Mouse (Mus musculus) liver (tissue): ENCODE measurements at regions not wholly inside any gene's neighbourhood (a gene's known extent, or its start where the extent isn't known, plus 50 kb on each side); places are given as distances from the start of the nearest gene placed in this dataset.
"Not testable (repeated sequence)": the region's sequence is repeated elsewhere in the genome, so short reads cannot be mapped to it uniquely, and the experiment has no call there.

Experiments
- DNase-seq: peaks from one replicate; pipeline ENCODE4 v3.0.0-alpha.2; 2020; ENCODE audit warnings: mixed read lengths

DNA sequence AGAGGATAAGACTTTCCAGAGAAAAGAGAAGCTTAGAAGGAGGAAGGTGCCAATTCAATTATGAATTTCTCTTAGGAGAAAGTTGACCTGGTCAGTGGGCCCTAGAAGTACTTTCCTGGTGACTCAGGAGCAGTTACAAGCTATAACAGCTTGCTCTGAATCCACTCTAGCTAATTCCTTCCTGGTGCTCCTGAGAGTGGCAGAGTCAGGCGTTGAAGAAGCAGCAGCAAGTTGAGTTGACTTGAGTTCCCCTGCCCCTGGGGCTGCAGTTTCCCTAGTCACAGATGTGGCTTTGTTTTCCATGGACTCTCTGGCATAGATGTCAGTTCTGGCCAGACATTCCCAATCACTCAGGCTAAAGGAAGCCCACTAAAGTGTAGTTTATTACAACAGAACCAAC lies 85.9 kb downstream of the Osr1 start:
- no peak for DNase-seq

DNA sequence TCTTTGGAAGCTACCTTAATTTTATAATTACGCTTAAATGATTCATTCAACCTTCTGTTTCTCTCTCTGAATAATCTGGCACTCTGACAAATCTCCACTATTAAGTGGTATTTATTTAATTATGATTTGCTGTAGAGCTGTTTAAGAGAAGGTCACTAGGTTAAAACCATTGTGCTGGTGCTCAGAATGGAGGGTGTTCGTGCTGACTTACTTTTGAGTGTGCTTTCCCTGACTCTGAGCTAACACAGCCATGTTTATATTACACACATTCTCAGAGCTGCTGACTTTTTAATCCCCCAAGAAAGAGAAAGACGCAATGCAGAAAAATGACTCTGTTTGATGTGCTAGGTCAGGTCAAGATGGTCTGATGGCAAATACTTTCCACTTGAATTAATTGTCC lies 86.4 kb downstream of the Osr1 start:
- DNase-seq, result no peak

DNA sequence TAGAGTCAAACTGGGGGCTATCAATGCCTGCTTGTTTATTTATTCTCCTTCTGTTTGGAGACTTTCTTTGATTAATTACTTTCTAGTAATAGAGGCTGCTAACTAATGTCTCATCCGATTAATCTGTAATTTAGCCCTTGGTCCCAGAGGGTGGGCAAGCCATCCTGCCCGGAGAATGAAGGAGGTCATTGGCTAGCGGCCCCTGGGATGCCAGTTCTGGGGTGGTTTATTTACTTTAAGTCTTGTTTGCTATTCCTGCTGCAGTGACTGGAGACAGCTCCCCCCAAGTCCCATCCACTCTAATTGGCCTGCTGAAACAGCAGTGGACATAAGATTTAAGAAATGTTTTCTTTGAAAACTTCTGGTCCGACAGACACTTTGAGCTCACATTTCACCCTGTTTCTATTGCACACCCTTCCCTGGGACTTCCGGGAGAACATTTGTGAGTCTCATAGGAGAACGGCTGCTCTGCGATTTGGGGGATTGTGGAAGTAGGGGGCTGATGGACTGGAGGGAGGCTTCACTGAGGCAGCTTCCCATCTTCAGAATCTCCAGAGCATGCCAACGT lies 87.4 kb downstream of the Osr1 start:
- no peak for DNase-seq

DNA sequence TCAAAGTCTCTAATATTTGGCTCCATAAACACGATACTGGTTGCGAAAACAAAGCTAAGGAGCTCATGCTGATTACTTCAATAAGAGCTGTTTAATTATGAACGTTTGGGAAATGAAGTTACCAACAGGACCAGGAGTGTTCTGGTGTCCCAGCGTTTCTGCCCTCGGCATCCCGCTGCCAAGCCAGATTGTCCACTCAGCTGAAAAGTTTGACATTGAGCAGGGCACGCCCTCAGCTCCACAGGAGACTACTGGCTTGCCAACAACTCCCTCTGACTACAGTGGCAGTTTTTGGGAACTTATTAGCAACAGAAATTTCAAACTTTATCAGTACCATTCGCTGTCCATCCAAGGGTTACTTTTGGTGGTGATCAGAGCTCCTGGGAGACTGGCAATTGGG lies 87.9 kb downstream of the Osr1 start:
- DNase-seq, result no peak

DNA sequence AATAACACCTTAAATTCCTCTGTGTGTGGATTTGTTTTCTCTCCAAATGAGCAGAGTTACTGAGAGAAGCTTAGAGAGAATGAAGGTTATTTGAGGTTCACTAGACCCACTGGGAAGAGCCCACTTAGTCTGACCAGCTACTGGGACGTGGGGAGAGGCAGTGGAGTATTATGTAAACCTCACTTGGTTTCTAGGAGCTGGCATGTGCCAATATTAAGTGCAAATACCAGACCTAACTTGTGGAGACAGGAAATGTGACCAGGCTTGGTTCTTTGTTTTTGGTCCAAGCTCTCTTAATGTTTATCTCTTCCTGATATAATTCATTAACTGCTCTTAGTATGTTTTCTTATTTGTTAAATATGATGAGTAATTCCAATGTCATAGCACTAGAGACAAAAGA lies 90.4 kb downstream of the Osr1 start:
- no peak for DNase-seq

DNA sequence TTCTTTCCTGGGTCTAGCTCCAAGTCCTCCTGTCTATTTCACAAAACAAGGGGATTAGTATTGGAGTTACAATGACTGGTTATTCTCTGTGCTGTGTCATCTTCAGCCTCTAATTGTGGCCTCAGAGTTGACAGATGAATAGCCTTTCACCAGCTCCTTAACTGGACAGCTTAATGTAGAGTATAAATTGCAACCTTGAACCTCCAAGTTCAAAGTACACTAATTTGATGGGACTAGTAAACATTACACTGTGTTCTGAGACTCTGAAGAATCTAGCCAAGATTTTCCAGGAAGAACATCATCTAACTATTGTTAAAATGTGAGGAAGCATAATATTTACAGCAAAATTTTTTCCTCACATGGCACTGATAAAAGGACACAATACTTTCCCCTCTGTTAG lies 118.9 kb downstream of the Osr1 start:
- DNase-seq, result no peak

DNA sequence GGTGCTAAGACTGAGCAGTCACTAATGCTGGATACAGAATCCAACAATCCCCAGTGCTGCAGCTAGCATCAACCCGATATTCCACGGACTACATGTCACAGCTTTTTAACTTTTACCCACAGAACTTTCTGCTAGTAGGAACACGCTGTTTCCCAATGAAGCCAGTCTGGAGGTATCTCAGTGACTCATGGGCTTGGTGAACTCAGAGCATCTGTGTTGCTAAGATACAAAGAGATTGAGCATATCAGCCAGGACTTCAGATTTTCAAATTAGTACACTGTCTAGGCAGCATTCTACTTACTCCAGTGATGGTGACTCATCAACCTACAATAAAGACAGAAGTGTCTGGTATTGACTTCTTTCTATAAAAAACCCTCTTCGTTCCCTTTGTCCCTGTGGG lies 119.6 kb downstream of the Osr1 start:
- no peak for DNase-seq

DNA sequence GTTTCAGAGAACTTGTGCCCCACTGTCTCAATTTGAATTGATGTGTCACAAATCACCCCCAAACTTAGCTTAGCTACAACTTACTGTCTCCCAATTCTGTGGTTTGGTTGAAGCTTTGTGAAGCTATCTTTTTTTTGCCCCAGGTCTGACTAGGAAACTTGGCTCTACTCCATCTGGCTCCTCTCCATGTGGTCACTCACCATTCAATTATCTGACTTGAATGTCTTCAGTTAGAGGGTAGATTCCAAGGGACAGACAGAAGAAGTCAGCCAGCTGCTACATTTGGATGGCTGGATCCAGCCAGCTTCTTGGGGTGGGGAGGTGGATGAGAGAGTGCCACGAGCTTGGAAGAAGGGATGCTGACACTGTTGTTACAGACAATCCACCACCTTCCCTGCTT lies 163.0 kb downstream of the Osr1 start:
- no peak for DNase-seq

DNA sequence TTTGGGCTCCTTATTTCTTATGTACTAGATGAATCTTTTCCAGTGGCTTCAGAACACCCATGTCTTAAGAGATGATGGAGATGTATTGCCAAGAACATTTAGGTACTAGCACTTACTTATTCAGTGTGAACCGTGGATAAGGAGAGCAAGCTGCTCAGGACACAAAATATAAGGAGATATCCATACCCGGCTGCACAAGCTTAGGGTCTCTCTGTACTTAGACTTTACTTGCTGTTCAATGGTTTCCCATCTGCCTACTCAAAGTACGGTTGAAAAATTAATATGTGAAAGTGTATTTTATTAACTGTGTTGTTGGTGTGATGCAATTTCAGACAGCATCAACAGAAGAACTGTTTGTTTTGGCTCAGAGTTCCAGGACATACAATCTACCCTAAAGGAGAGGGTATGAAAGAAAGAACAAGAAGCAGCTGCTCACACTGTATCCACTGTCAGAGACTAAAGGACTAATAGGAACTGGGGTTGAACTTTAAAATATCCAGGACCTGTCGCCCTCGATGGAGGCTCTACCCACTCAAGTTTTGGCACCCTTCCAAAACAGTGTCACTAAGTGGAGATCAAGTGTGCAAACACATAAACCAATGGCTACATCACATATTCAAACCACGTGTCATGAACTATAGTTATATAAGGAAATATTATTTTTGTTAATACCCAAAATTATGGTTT lies 174.9 kb downstream of the Osr1 start:
- no peak for DNase-seq

DNA sequence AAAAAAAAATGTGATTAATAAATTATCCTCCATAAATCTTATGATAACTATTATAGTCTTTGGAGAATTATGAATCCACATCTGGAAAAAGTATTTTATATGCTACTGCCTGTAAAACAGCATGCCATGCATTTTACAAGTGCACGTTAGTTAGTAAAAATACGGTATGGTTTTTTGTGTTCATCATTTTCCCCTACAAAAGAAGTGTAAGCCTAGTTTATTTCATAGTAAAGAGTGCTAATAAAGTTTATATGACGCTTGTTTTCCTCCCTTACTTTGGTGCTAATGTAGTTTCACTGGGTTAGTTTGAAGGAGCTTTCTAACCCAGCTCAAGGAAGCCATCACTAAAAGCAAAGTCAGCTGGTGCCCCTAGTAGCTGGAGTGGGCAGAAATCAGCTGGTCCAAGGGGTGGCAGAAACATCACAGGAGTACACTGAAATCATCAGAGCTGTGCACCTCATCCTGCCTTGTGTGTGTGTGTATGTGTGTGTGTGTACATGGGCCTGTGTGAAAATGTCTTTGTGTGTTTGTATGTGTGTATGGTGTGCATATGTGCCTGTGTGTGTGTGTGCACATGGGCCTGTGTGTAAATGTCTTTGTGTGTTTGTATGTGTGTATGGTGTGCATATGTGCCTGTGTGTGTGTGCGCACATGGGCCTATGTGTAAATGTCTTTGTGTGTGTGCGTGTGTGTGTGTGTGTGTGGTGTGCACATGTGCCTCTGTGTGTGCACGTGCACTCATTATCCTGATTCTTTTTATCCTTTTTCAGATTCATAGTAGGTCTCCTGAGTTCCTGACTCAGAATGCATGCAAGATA lies 181.6 kb downstream of the Osr1 start:
- no peak for DNase-seq

DNA sequence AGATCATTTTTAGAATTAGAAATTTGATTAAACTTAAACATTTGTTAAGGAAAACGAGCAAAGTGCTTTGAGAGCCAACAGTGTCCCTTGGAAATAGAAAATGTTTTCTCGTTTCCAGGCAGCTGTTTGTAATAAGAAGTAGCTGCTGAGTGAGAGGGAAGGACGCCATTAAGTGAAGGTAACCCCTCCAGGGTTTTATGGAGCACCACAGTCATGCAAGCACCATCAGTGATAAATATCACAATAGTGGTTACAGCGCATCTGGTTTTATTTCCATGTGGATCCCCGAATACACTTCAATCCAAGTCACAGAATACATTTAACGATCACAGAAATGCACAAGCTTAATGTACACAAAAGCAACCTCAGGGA lies 182.1 kb downstream of the Osr1 start:
- DNase-seq, result no peak

DNA sequence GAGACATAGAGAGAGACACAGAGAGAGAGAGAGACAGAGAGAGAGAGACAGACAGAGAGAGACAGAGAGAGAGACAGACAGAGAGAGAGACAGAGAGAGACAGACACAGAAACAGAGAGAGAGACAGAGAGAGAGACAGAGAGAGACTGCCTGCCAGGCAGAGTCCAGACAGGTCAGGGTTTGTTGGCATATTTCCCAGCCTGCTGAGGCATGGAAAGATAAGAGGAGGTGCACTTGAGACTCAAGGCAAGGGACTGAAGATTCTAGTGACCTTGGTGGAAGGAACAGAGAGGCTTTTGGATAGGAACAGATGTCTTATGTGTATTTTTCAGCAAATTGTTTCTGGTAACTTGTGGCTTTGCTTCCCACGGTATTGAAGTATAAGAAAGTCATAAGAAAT lies 186.5 kb downstream of the Osr1 start:
- DNase-seq, result no peak

DNA sequence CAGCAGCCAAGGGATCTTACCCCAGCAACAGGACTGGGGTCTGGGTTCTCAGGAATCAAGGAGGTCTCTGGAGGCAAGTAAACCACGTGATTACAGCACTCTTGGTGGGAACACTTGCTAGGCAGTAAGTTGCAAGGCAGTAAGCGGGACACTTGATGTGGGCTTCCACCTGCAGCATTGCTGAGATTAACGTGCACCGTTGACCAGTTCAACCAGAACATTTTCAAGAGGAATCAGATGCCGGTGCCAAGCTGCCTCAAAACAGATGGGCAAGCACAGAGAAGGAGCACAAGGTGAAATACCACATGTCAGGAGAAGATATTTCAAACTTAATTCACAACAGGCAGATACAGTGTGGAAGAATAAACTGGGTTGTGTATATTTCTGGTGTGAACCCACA lies 190.9 kb downstream of the Osr1 start:
- no peak for DNase-seq

DNA sequence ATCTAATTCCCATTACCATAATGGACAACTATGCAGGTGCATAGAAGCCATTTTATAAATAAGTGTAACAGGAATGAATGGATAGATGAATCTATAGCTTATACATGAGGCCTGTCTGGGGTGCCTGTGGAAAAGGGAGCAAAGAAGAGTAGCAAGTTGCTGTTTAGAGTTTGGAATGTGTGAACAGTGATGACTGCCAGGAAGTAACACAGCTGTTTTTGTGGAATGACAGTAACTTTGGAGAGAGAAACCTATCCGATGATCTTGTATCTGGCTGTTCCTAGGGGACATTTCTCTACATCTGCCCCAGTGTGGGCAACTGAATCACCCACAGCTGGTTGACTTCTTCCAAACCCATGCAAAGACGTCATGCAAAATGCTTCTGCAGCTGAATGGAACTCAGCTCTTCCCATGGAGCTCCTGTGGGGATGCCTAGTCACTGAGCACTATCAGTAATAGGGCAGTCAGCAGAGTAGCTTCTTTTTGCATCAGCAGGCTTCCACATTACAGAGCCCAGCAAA lies 192.4 kb downstream of the Osr1 start:
- DNase-seq, result not testable (repeated sequence)

DNA sequence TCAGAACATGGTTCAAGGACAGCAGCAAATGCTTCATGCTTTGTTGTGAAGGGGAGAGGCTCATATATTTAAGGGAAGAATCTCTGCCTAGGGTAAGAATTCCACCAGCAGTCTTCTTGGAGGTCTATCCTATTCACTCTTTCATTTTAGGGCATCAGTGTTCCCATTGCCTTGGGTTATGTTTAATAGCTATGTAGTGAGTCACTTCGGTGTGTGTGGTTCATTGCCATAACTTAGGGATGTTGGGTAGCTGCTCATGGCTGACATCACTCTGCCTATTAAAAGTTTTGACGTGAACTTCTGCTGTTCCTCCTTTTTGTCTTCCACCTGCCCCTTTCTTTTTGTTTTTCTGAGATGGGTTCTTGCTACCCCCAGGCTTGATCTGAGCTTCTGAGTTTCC lies 192.9 kb downstream of the Osr1 start:
- no peak for DNase-seq

DNA sequence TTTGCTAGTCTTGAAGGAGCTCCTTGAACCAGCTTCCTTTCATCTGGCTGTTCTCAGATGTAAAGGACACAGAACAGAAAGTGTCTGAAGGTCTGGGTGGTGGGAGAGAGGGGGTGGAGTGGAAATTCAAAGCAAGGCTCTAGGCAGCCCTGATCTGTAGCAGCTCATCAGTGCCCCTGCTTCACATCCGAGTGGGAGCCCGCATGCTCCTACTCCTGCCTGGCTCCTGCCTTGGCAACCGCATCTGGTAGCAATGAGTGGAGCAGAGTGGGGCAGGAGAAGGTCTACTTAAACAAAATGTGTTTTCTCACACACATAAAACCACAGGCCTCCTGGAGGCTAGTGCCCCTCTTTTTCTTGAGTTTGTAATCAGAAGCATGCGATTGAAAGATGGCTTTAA lies 201.0 kb downstream of the Osr1 start:
- DNase-seq, result no peak

DNA sequence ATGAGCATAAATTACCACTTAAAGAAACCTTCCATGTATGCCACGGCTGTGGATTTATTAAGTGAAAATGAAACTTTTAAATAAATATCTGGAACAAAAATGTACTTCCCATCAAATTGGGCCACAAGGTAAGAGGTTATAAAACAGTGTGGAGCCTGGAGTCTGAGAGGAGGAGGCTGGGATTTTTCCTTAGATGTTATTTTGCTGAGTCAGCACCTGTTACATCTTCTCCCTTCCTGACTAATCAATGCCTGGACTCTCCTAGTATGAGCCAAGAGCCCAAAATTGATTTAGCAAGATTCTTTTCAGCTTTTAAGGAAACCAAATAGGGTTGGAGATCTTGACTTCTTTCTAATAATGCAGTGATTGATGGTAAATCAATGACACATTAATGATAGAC lies 203.0 kb downstream of the Osr1 start:
- no peak for DNase-seq

DNA sequence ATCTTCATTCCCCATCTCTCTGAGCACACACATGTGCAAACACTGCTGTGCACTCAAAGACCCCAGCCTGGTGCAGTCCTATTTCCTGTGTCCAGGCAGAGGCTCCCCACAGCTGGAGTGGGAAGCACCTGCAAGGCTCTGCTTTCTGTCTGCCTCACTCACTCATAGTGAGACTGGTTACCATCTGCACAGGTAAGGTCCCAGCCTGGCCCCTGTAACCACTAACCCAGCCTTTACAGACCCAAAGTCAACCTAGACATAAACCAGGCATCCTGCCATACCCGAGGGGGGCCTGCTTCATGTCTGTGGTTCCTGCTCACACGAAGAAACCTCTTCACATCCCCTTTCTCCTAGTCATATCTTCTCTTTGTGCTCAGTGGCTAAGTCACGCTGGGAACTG lies 232.4 kb downstream of the Osr1 start:
- no peak for DNase-seq

DNA sequence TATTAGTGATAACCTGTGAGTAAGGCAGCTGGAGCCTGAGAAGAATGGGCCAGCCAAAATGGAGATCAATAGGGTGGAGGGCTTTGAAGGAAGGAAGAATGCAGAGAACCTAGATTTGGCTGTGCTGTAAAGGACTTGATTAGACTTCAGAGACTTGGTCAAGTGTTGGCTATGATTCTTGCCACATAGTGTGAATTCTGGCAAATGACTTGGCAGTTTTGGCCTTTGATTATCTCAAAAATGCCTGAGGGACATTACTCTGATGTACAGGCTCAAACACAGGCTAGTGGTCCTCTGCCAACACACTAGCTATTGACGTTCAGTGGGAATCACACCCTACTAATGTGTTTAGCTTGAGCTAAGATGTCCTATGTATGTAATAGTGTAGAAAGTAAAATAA lies 237.5 kb downstream of the Osr1 start:
- DNase-seq, result no peak

DNA sequence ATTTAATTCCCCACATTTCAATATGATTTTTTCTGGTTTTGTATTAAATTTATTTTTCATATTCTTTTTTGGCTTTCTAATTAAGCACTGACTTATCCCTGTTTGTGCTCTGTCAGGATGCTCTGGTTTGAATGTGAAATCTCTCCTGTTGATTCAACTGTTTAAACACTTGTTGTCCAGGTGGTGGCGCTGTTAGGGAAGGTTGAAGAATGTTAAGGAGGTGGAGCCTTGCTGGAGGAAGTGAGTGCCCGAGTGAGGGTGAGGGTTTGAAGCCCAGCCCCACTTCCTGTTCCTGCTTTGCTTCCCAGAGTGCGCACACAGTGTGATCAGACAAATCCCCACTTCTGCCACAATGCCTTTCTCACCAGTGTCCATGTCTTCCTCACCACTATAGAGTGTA lies 263.4 kb downstream of the Osr1 start:
- peak; percentile 4 for DNase-seq

DNA sequence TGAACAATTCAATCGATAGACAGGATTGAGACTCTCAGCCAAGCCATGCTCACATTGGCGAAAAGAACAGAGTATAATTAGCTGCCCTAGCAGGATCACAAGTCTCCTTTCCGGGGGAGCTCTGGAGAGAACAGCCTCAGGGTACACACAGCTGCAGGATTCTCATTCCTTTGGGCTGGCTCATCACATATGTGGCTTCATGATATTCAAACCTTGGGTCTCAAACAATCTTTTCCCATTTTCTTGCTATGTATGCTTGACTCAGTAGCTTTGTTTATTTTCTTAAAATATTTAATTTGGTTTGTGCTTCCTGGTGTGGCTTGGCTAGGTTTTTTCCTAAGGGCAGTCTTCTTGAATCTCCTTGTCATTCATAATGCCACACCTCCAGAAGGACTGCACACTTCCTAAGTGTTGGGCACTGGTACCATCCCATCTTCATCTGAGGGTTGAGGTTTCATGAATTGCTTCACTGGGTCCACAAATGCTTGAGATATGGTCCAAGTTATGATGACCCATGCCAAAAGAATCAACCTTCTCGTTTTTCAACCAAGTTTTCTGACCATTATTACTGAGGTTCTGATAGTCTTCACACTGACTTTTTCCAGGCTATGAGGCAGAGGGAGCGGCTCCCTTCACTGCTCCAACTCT lies 269.4 kb downstream of the Osr1 start:
- no peak for DNase-seq

DNA sequence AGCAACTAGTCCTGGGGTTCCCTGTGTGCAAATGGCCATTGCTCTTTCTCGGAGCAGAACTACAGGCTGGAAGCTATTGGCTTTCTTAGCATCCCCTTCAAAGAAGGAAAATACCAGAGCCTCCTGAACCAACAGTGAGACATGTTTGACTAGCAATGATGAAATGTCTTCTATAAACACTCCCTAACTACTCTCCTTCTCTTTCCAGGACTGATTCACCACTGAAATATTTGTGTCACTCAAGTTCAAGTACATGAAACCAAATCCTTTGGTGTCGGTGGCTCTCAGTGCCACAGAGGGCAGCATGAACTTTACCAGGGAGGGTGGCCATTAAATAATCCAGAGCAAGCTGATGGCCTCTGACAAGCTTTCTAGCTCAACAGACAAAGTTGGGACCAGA lies 270.0 kb downstream of the Osr1 start:
- DNase-seq, result no peak

DNA sequence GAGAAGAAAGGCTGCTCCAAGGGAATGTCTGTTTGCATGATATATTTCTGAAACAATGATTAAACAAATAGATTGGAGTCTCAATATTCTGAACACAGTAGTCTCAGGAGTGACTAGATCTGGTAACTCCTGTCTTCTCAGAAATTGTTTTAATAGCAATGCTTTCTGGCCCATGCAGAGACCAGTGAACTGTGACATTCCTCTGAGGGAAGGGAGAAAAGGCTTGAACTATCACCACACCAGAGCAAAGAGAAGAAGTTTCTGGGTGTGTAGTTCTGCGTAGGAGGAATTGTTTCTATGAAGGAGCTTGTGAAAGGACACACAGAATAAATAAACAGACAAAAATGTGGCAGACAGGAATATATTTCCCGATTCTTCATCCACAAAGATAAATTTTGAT lies 277.1 kb downstream of the Osr1 start:
- DNase-seq, result no peak
